Mouse (Mus musculus): ENCODE measurements around the gene Srrm2.

- no peak for TF ChIP-seq POLR2A (IDR thresholded peaks at IDR 0.05; ENCODE audit: borderline replicate concordance, insufficient read depth, low read length)
- no peak for TF ChIP-seq CTCF (IDR thresholded peaks at IDR 0.05; ENCODE audit: borderline replicate concordance, insufficient read depth, low read depth, low read length)
These were observed 32.7 kb downstream of the Srrm2 start for GRCm38 (mm10) chr17:23823018-23823417.

Data from cerebellum, adult 2 months (tissue).